Mouse (Mus musculus) midbrain, embryonic 14.5 days (tissue): ENCODE data around the gene Lrpprc. TPM values are rescaled to one million over a fixed set of nuclear protein-coding genes. Genes with fewer than 3 reads are reported as not detected.

Source experiments
- ATAC-seq: fragments of 200-750 bp; cut with Nextera tagmentation; 2 replicates; pipeline ENCODE4 v1.8.0; 2017; ENCODE audit warnings: moderate number of reproducible peaks, moderate library complexity; ENCODE audit not compliant: low FRiP score, low TSS enrichment
- DNase-seq: peaks from one replicate; pipeline ENCODE4 v3.0.0-alpha.2; 2015
- H3K27ac ChIP-seq: fragments of 300-500 bp; sonication (generic); replicated peaks from 2 replicates; pipeline ENCODE4 v1.5.1; 2014; ENCODE audit warnings: mild to moderate bottlenecking, low read depth, low read length, moderate library complexity
- H3K27me3 ChIP-seq: fragments of 300-500 bp; sonication (generic); 2 replicates; pipeline ENCODE4 v1.6.1; 2014; ENCODE audit warnings: low read length, control low read depth, mixed read lengths; ENCODE audit not compliant: control insufficient read depth, insufficient read depth
- H3K36me3 ChIP-seq: fragments of 300-500 bp; sonication (generic); 2 replicates; pipeline ENCODE4 v1.6.1; 2014; ENCODE audit warnings: low read length, control low read depth; ENCODE audit not compliant: control insufficient read depth, insufficient read depth
- H3K4me1 ChIP-seq: fragments of 300-500 bp; sonication (generic); 2 replicates; pipeline ENCODE4 v1.6.1; 2014; ENCODE audit warnings: mild to moderate bottlenecking, antibody characterized with exemption, low read length, control low read depth; ENCODE audit not compliant: control insufficient read depth, insufficient read depth
- H3K4me2 ChIP-seq: fragments of 300-500 bp; sonication (generic); 2 replicates; pipeline ENCODE4 v1.6.1; 2014; ENCODE audit warnings: mild to moderate bottlenecking, low read length, moderate library complexity
- H3K4me3 ChIP-seq: fragments of 300-500 bp; sonication (generic); replicated peaks from 2 replicates; pipeline ENCODE4 v1.5.1; 2014; ENCODE audit warnings: low read depth, low read length
- H3K9ac ChIP-seq: fragments of 300-500 bp; sonication (generic); replicated peaks from 2 replicates; pipeline ENCODE4 v1.6.1; 2014; ENCODE audit warnings: mild to moderate bottlenecking, low read length, moderate library complexity
- H3K9me3 ChIP-seq: fragments of 300-500 bp; sonication (generic); 2 replicates; pipeline ENCODE4 v1.6.1; 2016; ENCODE audit warnings: low read length, control low read depth, mixed read lengths; ENCODE audit not compliant: control insufficient read depth
- WGBS: fragments of 180-500 bp; shearing (Covaris S2); extraction: QIAGEN DNeasy Blood & Tissue Kit; methylation state at CpG from one replicate; pipeline ENCODE4 v1.1.7; 2014; 5-methylcytosine and 5-hydroxymethylcytosine counted together
- polyA plus RNA-seq: library from polyadenylated mRNA; unstranded; fragments of >200 nt; fragmentation: Nextera tagmentation; extraction: Ambion mirVana; gene quantifications from 2 replicates; pipeline ENCODE4 v1.2.1, GENCODE M21; 2014

Lrpprc gene
- polyA plus RNA-seq, 1 experiment from 2014 or later: 51.4 TPM

DNA sequence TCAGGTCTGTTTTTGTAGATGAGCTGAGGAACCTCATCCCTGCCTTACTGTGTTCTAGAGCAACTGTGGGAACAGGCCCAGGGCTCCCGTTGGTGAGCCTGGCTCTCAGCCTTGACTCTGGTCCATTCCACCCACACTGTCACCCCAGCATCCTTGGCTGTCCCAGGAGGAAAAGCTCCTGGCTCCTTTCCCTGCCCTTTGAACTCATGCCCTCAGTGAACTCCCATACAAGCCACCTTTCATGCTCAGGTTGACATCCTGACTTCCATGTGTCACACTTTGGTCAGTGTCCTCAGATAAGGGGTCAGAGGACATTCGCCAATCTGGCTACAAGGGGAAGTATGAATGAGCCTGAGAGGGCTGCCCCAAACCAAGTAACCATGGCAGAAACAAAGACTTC, 96.8 kb downstream of the Lrpprc start:
- H3K9ac ChIP-seq: no peak overlapping the region
- H3K4me1 ChIP-seq: no peaks in the 10 kb centered on the region
- DNase-seq (no peak), ATAC-seq (no peak)
- no peak overlapping the region for H3K4me3 ChIP-seq
- H3K27me3 ChIP-seq: no peaks in the 10 kb centered on the region
- H3K9me3 ChIP-seq: no peaks in the 10 kb centered on the region
- H3K27ac ChIP-seq: no peak overlapping the region
- no peak overlapping the region for H3K4me2 ChIP-seq
- H3K36me3 ChIP-seq: no peaks in the 10 kb centered on the region
- 77% methylated on average over 2 of the region's 2 CpGs for WGBS

DNA sequence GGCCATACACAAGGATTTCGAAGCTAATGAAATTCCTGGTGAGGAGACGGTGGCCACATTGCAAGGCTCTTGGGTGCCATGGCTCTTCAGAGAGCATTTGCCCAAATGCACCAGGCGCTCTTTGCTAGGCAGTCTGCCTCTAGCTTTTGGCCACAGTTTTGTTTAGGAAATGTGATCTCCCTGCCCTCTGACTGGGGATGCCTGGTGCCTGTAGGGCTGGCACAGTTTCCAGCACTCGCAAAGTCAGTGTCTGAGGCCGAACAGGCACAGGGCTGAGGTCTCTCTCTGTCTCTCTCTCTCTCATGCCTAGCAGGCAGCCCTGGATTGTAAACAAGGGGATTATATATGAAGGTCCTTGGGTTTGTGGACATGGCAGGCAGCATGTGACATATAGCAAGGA, 100.5 kb downstream of the Lrpprc start:
- no peaks in the 10 kb centered on the region for H3K9me3 ChIP-seq
- H3K4me3 ChIP-seq: no peak overlapping the region
- no peak overlapping the region for H3K4me2 ChIP-seq
- H3K27me3 ChIP-seq: no peaks in the 10 kb centered on the region
- H3K36me3 ChIP-seq: no peaks in the 10 kb centered on the region
- 89% methylated on average over 5 of the region's 5 CpGs for WGBS
- no peak overlapping the region for H3K27ac ChIP-seq
- no peaks in the 10 kb centered on the region for H3K4me1 ChIP-seq
- H3K9ac ChIP-seq: no peak overlapping the region
- ATAC-seq (no peak), DNase-seq (no peak)

DNA sequence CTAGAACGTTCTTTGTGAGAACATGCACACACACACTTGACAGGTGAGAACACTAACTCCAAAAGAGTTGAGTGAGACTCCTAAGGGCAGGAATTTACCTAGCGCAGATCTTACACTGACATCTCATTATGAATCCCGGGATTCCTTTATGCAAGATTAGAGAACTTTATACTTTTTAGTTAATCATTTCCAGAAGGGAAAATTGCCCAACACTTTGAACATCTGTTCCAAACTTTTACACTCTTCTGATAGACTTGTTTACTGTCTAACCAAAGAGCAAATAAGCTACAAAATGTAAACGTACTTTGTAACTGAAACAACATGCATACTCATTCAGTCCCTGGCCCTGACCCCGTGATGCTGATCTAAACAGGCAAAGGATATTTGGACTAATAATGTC, 101.3 kb downstream of the Lrpprc start:
- H3K4me2 ChIP-seq: no peak overlapping the region
- H3K36me3 ChIP-seq: no peaks in the 10 kb centered on the region
- no peak overlapping the region for H3K9ac ChIP-seq
- no peaks in the 10 kb centered on the region for H3K9me3 ChIP-seq
- no peaks in the 10 kb centered on the region for H3K27me3 ChIP-seq
- WGBS: 87% methylated on average over 5 of the region's 5 CpGs
- no peaks in the 10 kb centered on the region for H3K4me1 ChIP-seq
- H3K27ac ChIP-seq: no peak overlapping the region
- DNase-seq: no peak
- no peak for ATAC-seq
- no peak overlapping the region for H3K4me3 ChIP-seq

DNA sequence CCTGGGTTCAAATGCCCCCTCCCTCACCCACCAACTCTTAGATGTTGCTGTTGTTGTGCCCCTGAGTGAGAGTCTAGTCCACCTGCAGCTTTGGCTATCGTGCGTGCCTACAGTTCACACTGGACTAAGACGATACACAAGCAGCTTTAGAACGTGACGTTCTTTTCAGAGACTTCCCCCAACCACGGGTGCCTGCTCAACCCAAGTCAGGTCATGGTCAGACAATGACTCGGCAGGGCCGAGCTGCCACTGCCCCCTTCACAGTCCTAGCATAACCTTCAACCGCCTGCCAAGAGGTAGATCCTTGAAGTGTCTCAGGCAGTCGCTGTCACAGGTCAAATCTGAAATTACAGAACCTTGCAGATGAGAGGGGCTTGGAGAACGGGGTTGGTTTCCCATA, 101.8 kb downstream of the Lrpprc start:
- Histone ChIP-seq H3K36me3 (no peaks in the 10 kb centered on the region), H3K4me2 (no peak overlapping the region), H3K9ac (no peak overlapping the region), H3K4me1 (no peaks in the 10 kb centered on the region), H3K27ac (no peak overlapping the region), H3K27me3 (no peaks in the 10 kb centered on the region), H3K9me3 (no peaks in the 10 kb centered on the region), H3K4me3 (no peak overlapping the region)
- WGBS: 90% methylated on average over 11 of the region's 11 CpGs
- DNase-seq (no peak), ATAC-seq (no peak)

DNA sequence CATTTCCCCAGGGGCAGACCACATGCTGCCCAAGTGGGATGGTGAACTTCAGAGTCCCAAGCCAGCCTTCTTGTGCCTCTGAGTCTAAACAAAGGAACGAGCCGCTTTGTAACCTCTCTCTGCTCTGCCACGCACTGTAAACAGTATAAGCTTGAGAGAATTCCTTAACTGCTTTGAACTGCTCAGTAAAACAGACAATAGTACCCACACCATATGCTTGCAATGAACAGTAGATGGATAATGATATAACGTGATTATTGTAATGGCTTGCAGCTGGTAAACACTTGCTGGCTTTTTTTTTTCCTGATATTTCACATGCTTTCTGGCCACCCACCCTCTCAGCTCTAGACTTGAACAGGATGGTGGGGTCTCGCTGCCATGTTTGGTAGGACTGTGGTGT, 102.6 kb downstream of the Lrpprc start:
- Histone ChIP-seq H3K9me3 (no peaks in the 10 kb centered on the region), H3K27me3 (no peaks in the 10 kb centered on the region), H3K4me2 (no peak overlapping the region), H3K9ac (no peak overlapping the region), H3K27ac (no peak overlapping the region), H3K4me1 (no peaks in the 10 kb centered on the region), H3K4me3 (no peak overlapping the region), H3K36me3 (no peaks in the 10 kb centered on the region)
- 78% methylated on average over 5 of the region's 5 CpGs for WGBS
- DNase-seq (no peak), ATAC-seq (no peak)

DNA sequence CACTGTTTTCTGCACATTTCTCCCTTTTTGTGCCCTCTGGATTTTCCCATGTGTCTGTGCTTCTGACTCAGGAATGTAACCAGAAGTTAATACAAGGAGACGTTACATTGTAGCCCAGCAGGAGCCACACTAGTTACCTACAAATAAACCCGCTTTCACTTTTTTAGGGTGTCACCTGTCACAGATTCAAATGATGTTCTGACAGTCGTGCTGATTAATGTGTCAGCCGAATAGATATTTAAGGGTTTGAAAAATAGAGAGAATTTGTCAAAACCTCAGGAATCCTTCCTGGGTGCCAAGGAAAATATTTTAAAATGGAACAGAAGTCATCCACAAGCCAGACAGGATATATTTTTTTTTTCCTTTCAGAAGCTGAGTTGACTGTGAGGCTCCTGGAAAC, 105.3 kb downstream of the Lrpprc start:
- H3K36me3 ChIP-seq: no peaks in the 10 kb centered on the region
- no peak overlapping the region for H3K4me2 ChIP-seq
- no peaks in the 10 kb centered on the region for H3K27me3 ChIP-seq
- H3K9ac ChIP-seq: no peak overlapping the region
- H3K27ac ChIP-seq: no peak overlapping the region
- ATAC-seq: no peak
- H3K4me3 ChIP-seq: no peak overlapping the region
- no peak for DNase-seq
- no peaks in the 10 kb centered on the region for H3K9me3 ChIP-seq
- WGBS: 88% methylated on average over 4 of the region's 4 CpGs
- no peaks in the 10 kb centered on the region for H3K4me1 ChIP-seq

DNA sequence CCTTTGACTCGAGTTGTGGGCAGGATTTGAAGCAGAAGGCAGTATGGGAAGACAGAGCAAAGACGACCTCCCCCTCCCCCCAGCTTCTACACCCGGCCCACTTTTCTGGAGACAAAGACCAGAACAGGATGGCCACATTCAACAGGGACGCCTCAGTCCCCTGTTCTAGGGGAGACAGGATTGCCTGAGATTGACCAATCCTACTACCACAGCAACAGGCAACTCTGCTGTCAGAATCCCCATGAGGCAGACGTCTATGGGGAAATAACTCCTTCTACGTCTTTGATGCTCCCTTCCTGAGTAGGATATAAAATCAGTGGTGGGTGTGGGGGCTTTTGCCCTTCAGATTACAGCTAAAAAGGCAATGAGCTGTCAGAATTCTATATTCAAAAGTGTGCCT, 106.3 kb downstream of the Lrpprc start:
- no peak overlapping the region for H3K4me3 ChIP-seq
- H3K9me3 ChIP-seq: no peaks in the 10 kb centered on the region
- no peaks in the 10 kb centered on the region for H3K27me3 ChIP-seq
- no peak overlapping the region for H3K4me2 ChIP-seq
- H3K36me3 ChIP-seq: no peaks in the 10 kb centered on the region
- ATAC-seq: no peak
- H3K9ac ChIP-seq: no peak overlapping the region
- H3K4me1 ChIP-seq: no peaks in the 10 kb centered on the region
- H3K27ac ChIP-seq: no peak overlapping the region
- WGBS: 50% methylated on average over 6 of the region's 6 CpGs
- DNase-seq: no peak

DNA sequence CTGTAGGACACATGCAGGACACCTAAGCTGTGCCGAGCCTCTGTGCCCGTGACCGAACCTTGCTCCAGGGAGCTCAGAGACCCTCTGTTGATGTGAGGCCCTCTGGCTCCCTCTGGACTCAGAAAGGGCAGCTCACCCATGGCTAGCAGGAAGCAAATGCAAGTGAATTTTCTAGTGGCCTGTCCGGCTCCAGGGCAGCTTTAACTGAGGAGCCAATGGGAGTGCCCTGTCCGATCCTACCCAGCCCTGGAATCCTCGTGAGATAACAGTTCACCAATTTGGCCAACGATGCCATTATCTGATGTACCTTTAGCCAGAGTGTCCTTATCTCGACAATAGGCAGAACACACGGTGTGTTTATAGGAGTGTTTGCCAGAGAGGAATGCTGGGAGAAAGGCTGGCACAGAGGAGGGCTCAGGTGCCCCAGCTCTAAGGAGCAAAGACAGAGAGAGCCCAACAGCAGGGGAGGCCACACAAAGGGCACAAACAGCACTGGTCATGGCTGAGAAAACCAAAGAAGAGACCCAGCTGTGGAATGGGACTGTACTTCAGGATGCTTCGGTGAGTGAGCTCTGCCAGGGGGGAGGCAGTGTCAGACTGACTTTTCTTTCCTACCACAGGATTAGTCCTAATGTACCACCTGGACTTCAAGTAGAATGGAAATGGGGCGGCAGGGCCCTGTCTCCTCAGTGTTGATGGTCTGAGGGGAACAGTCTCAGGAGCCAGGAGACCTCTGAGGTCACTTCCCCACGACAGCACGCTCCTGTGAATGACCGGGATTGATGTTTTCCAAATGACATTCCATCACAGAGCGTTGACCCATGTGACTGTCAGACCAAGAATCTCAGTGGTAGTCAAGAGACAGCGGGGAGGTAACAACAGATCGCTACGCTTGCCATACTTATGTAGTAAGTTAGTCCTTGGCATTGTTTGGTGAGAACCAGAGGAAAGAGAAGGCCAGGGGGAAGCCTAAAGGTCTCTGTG, 107.6 kb downstream of the Lrpprc start, which contains the start of gene Abcg5:
Gene Abcg5, minus strand, starts transcription at position 278 of the 984 bp plus-strand sequence.
- 76% methylated on average over 18 of the region's 18 CpGs for WGBS
- ATAC-seq (no peak), DNase-seq (no peak)
- Histone ChIP-seq H3K27ac (no peak within 1 kb of the TSS), H3K4me2 (no peak within 1 kb of the TSS), H3K9me3 (no peaks in the 10 kb centered on the region), H3K4me3 (no peak within 1 kb of the TSS), H3K9ac (no peak within 1 kb of the TSS), H3K4me1 (no peaks in the 10 kb centered on the region), H3K27me3 (no peaks in the 10 kb centered on the region), H3K36me3 (no peaks in the 10 kb centered on the region)

DNA sequence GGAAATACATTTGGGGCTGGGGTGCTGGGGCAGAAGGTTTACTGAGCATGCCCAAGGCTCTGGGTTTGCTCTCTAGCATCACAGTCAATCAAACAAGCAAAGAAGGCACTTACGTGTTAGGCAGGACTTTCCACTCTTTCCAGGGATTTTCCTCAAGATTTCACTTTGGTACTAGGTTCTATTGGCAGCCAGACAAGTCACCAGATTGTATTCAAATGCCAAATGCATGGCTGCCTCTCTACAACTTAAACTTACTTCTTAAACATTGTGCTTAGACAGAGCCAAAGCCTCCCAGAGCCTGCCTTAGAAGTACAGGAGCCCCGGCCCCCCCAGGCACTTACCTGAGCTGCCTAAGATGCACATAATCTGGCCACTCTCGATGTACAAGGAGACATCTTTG, 108.9 kb downstream of the Lrpprc start:
- H3K27me3 ChIP-seq: no peaks in the 10 kb centered on the region
- H3K27ac ChIP-seq: no peak overlapping the region
- H3K4me1 ChIP-seq: no peaks in the 10 kb centered on the region
- H3K4me3 ChIP-seq: no peak overlapping the region
- DNase-seq (no peak), ATAC-seq (no peak)
- no peak overlapping the region for H3K4me2 ChIP-seq
- H3K9me3 ChIP-seq: no peaks in the 10 kb centered on the region
- WGBS: 79% methylated on average over 3 of the region's 3 CpGs
- no peak overlapping the region for H3K9ac ChIP-seq
- H3K36me3 ChIP-seq: no peaks in the 10 kb centered on the region
